Mouse (Mus musculus): ENCODE data around the gene Nol4l. TPM values are rescaled to one million over a fixed set of nuclear protein-coding genes. Genes with fewer than 3 reads are reported as not detected.

Nol4l gene
- polyA plus RNA-seq, 1 experiment from 2014 or later, result 10.3 TPM

DNA sequence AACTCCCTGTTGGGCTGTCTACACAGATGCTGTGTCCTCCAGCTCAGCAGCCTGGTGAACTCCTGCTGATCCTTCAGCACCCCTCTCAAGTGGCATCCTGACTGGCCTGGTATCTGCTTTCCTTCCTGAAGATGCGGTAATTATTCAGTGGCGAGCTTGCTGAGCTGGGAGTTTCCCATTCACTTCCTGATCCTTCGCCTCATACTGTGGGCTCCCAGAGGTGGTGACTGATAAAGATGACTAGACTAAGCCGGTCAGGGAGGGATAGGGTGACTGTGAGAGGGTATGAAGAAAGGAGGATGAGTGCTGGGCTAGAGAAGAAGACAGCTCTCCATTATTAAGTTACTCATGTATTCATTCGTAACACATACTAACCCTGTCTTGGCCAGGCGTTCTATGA lies 28.7 kb upstream of the Nol4l start:
- H3K27ac ChIP-seq (replicated peaks), result no peak overlapping the region
- no peak for ATAC-seq (ENCODE audit: insufficient number of reproducible peaks, low FRiP score, low TSS enrichment, low read depth)
- WGBS, result 65% methylated on average over 6 of the region's 6 CpGs

DNA sequence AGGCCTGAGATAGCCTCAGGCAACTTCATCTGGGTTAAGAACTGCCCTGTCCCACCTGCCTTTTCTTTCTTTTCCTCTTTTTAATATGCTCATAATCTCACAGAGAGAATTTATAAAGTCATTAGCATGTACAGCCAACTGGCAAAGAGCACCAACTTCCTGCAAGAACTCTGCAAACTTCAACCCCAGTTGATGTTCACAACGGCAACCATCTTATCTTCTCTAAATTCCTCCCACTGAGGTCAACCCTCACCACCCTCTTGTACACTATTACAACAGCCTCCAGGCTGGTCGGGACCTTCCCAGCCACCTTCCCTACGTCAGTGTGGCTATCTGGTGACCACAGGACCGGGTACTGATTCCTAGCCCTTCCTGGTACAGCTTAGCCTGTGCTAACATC lies 27.5 kb upstream of the Nol4l start:
- H3K36me3 ChIP-seq, result no peaks in the 10 kb centered on the region
- no peaks in the 10 kb centered on the region for H3K9me3 ChIP-seq (replicated peaks)
- H3K27ac ChIP-seq (replicated peaks), result no peak overlapping the region
- no peak overlapping the region for H3K4me3 ChIP-seq (replicated peaks)
- H3K4me2 ChIP-seq (replicated peaks), result no peak overlapping the region
- no peak for ATAC-seq (ENCODE audit: insufficient number of reproducible peaks, low FRiP score, low TSS enrichment, low read depth)
- 0 out of 2 replicates have a peak, but pooled peaks cover 6% of the 10 kb centered on the region for H3K27me3 ChIP-seq
- H3K9ac ChIP-seq, result no peak overlapping the region
- H3K4me1 ChIP-seq, result peaks cover 22% of the 10 kb centered on the region
- WGBS, result 80% methylated on average over 4 of the region's 4 CpGs

More for the DNA sequence above, 28.7 kb upstream of the Nol4l start:
- 0 out of 2 replicates have a peak, but pooled peaks cover 6% of the 10 kb centered on the region for H3K27me3 ChIP-seq
- peaks cover 22% of the 10 kb centered on the region for H3K4me1 ChIP-seq
- H3K9me3 ChIP-seq (replicated peaks), result no peaks in the 10 kb centered on the region
- no peak overlapping the region for H3K4me2 ChIP-seq (replicated peaks)
- no peaks in the 10 kb centered on the region for H3K36me3 ChIP-seq
- H3K9ac ChIP-seq, result no peak overlapping the region
- H3K4me3 ChIP-seq (replicated peaks), result no peak overlapping the region

DNA sequence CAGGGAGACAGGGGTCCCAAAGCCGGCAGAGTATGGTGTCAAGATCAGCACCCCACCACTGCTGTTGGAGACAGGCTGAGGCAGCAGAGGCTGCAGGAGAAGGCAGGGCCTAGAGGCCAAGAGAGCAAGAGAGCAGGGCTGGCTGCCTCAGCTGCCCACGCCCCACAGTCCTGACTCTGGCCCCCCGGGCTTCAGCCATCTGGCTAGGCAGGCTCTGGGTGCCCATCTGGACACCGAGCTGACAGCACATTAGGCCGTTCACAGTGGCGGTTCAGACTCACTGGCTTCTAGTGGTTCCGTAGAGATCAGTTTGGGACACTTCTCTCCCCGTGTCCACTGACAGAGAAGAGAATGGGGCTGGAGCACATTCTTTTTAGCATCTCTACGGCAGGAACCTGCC lies 26.4 kb upstream of the Nol4l start:
- Histone ChIP-seq H3K4me3 (replicated peaks) (no peak overlapping the region), H3K4me2 (replicated peaks) (no peak overlapping the region), H3K9ac (no peak overlapping the region), H3K9me3 (replicated peaks) (no peaks in the 10 kb centered on the region), H3K4me1 (peaks cover 17% of the 10 kb centered on the region), H3K27me3 (0 out of 2 replicates have a peak, but pooled peaks cover 2% of the 10 kb centered on the region), H3K36me3 (no peaks in the 10 kb centered on the region), H3K27ac (replicated peaks) (no peak overlapping the region)
- WGBS, result 55% methylated on average over 9 of the region's 9 CpGs
- no peak for ATAC-seq (ENCODE audit: insufficient number of reproducible peaks, low FRiP score, low TSS enrichment, low read depth)

DNA sequence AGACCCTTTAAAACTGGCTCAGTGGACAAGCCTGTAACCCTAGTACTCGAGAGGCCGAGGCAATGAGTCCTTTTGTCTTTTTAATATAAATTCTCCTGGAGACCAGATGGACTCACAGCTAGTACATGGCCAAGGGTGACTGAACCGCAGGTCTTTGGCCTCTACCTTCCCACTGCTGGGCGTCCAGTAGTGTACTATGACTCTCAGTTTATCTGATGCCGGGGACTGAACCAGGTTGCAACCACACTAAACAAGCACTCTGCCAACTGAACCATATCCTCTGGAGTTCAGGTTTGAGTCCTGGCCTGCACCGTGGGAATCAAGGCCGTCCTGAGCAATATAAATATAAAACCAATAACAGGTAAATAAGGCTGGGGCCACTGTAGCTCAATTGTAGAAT lies 24.8 kb upstream of the Nol4l start:
- H3K4me3 ChIP-seq (replicated peaks), result no peak overlapping the region
- no peaks in the 10 kb centered on the region for H3K36me3 ChIP-seq
- 80% methylated on average over 7 of the region's 7 CpGs for WGBS
- no peak overlapping the region for H3K27ac ChIP-seq (replicated peaks)
- ATAC-seq (ENCODE audit: insufficient number of reproducible peaks, low FRiP score, low TSS enrichment, low read depth), result no peak
- no peak overlapping the region for H3K9ac ChIP-seq
- 0 out of 2 replicates have a peak, but pooled peaks cover under 1% of the 10 kb centered on the region for H3K4me1 ChIP-seq
- H3K27me3 ChIP-seq, result no peaks in the 10 kb centered on the region
- H3K9me3 ChIP-seq (replicated peaks), result no peaks in the 10 kb centered on the region
- H3K4me2 ChIP-seq (replicated peaks), result no peak overlapping the region

DNA sequence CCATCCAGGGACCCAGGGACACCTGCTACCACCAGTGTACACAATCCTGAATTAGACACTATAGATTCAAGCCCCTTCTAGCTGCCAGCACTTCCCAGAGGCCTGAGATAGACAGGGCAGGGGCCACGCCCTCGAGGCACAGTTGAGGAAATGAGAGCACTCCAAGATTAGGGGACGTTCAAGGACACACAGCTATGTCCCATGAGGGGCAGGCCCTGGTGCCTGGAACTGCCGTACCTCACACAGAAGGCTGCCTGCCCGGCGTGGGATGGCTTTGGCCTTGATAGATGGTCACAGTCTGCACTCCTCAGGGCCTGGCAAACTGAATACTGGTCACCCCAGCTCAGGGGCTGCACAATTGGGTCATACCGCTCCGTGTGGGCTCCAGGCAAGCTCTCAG lies 19.7 kb upstream of the Nol4l start:
- Histone ChIP-seq H3K36me3 (no peaks in the 10 kb centered on the region), H3K27ac (replicated peaks) (no peak overlapping the region), H3K4me3 (replicated peaks) (no peak overlapping the region), H3K4me1 (peaks cover 9% of the 10 kb centered on the region; the same call in 1 of the 2 replicates), H3K27me3 (no peaks in the 10 kb centered on the region; the same call in 1 of the 2 replicates), H3K9ac (no peak overlapping the region), H3K9me3 (replicated peaks) (no peaks in the 10 kb centered on the region), H3K4me2 (replicated peaks) (no peak overlapping the region)
- ATAC-seq (ENCODE audit: insufficient number of reproducible peaks, low FRiP score, low TSS enrichment, low read depth), result no peak
- 63% methylated on average over 8 of the region's 8 CpGs for WGBS

DNA sequence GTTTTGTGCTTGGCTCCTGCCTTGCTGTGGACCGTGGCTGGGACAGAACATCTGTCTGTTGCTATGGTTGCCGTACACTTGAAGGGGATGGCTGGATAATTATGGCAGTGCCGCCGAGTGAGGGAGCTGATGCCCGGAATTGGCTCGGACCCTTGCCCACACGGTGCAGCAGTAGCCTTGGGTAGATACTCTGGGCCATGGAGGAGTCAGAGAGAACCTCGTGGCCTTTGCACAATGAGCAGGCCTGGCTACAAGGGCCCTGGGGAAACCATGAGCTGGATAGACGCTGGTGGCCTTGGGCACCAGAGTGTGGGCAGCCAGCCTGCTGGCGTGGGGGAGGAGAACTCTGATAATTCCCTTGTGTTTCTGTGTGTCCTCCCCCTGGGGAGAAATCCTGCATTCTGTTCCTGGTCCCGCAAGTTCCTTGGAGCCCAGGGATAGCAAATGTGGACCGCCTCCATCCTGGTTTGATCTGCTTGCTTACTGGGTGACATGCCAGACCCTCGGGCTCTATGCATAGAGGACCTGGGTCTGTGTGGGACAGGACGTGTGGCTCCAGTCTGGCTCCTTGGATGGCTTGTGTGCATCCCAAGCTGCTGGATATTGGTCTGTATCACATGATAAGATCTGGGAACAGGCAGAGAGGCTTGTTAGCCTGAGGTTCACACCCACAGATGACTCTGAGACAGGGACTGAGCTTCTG lies 18.6 kb upstream of the Nol4l start:
- Histone ChIP-seq H3K36me3 (no peaks in the 10 kb centered on the region), H3K4me1 (peaks cover 9% of the 10 kb centered on the region; the same call in 1 of the 2 replicates), H3K4me3 (replicated peaks) (no peak overlapping the region), H3K9me3 (replicated peaks) (no peaks in the 10 kb centered on the region), H3K27me3 (no peaks in the 10 kb centered on the region; the same call in 1 of the 2 replicates), H3K27ac (replicated peaks) (no peak overlapping the region), H3K9ac (no peak overlapping the region), H3K4me2 (replicated peaks) (no peak overlapping the region)
- WGBS, result 17% methylated on average over 14 of the region's 14 CpGs
- ATAC-seq (ENCODE audit: insufficient number of reproducible peaks, low FRiP score, low TSS enrichment, low read depth), result no peak

DNA sequence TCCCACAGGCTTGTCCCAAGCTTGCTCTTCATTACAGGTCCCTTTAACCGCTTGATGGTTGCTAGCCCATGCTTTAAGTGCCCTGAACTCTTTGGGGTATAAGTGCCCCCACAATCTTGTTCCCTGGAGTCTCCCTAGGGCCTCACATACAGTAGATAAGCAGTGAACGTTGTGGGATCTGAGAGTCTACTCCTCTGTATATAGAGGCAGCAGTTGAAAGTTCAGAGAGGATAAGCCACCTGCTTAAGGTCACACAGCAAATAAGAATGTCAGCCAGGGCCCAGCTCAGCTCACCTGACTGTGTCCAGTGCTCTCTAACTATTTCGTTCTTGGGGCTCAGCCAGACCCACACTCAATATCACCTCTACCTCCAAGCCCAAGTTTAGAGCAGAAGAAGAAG lies 17.9 kb upstream of the Nol4l start:
- H3K27me3 ChIP-seq, result no peaks in the 10 kb centered on the region; the same call in 1 of the 2 replicates
- H3K9me3 ChIP-seq (replicated peaks), result no peaks in the 10 kb centered on the region
- no peak overlapping the region for H3K9ac ChIP-seq
- no peak overlapping the region for H3K4me2 ChIP-seq (replicated peaks)
- no peak overlapping the region for H3K27ac ChIP-seq (replicated peaks)
- no peaks in the 10 kb centered on the region for H3K36me3 ChIP-seq
- WGBS, result 71% methylated on average over 3 of the region's 3 CpGs
- H3K4me3 ChIP-seq (replicated peaks), result no peak overlapping the region
- peaks cover 9% of the 10 kb centered on the region; the same call in 1 of the 2 replicates for H3K4me1 ChIP-seq
- no peak for ATAC-seq (ENCODE audit: insufficient number of reproducible peaks, low FRiP score, low TSS enrichment, low read depth)

DNA sequence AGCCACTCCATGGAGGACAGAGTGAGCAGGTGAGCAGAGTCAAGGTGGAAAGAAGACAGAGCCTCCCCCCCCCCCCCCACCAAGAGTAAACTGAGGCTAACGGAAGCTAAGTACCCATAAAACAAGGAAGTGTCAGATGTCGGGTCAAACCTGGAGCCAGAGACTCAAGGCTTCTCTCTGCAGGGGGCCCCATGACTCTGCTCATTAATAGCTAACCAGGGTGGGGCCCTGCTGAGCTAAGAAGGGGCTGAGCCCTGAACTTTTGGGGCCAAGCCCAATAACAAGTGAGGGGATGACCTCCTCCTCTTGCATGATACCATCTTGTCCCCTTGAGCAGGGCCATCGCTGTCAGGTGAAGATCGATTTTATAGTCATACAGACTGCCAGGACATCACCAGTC lies 17.2 kb upstream of the Nol4l start:
- Histone ChIP-seq H3K4me3 (replicated peaks) (no peak overlapping the region), H3K27ac (replicated peaks) (no peak overlapping the region), H3K27me3 (no peaks in the 10 kb centered on the region; the same call in 1 of the 2 replicates), H3K36me3 (no peaks in the 10 kb centered on the region), H3K9ac (no peak overlapping the region), H3K4me2 (replicated peaks) (no peak overlapping the region), H3K9me3 (replicated peaks) (no peaks in the 10 kb centered on the region), H3K4me1 (peaks cover 9% of the 10 kb centered on the region; the same call in 1 of the 2 replicates)
- 56% methylated on average over 4 of the region's 4 CpGs for WGBS
- no peak for ATAC-seq (ENCODE audit: insufficient number of reproducible peaks, low FRiP score, low TSS enrichment, low read depth)

DNA sequence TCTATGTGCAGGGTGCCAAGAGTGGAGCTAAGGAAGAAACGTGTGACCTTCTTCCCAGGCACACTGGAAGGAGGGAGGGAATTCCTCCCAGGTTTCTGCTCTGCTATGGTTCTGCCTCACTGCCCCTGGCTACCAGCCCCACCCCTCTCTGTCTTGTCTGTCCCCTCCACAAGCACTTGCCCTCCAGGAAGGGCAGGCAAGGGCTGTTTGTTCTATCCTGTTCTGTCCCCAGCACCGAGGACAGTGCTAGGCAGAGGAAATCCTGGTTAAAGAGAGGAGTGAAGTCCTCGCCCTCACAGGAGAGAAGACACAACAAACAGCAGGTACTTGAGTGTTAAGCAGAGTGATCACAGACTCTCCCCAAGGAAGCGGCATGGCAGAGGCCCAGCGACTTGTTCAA lies 16.7 kb upstream of the Nol4l start:
- 27% methylated on average over 5 of the region's 5 CpGs for WGBS
- Histone ChIP-seq H3K4me1 (peaks cover 9% of the 10 kb centered on the region; the same call in 1 of the 2 replicates), H3K9ac (no peak overlapping the region), H3K4me2 (replicated peaks) (no peak overlapping the region), H3K27ac (replicated peaks) (no peak overlapping the region), H3K9me3 (replicated peaks) (no peaks in the 10 kb centered on the region), H3K36me3 (no peaks in the 10 kb centered on the region), H3K4me3 (replicated peaks) (no peak overlapping the region), H3K27me3 (no peaks in the 10 kb centered on the region; the same call in 1 of the 2 replicates)
- no peak for ATAC-seq (ENCODE audit: insufficient number of reproducible peaks, low FRiP score, low TSS enrichment, low read depth)

DNA sequence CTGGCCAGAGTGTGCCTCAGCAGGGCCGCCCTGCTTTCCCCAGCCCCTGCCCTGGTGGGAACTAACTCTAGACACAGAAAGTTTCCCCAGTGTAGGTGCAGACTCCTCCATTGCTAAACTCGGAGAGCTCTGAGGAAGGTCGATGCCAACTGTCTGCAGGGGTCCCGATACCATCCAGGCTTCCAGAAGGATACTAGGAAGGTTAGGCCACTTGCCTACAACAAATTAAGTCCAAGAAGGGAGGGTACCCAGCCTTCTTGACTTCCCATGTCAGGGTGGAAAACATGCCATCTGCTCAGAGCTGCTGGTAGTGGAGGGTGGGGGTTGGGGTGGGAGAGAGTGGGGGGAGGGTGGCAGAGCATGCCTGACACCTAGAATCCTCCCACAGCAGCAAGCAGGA lies 15.0 kb upstream of the Nol4l start:
- H3K4me2 ChIP-seq (replicated peaks), result no peak overlapping the region
- no peak for ATAC-seq (ENCODE audit: insufficient number of reproducible peaks, low FRiP score, low TSS enrichment, low read depth)
- 78% methylated on average over 4 of the region's 4 CpGs for WGBS

DNA sequence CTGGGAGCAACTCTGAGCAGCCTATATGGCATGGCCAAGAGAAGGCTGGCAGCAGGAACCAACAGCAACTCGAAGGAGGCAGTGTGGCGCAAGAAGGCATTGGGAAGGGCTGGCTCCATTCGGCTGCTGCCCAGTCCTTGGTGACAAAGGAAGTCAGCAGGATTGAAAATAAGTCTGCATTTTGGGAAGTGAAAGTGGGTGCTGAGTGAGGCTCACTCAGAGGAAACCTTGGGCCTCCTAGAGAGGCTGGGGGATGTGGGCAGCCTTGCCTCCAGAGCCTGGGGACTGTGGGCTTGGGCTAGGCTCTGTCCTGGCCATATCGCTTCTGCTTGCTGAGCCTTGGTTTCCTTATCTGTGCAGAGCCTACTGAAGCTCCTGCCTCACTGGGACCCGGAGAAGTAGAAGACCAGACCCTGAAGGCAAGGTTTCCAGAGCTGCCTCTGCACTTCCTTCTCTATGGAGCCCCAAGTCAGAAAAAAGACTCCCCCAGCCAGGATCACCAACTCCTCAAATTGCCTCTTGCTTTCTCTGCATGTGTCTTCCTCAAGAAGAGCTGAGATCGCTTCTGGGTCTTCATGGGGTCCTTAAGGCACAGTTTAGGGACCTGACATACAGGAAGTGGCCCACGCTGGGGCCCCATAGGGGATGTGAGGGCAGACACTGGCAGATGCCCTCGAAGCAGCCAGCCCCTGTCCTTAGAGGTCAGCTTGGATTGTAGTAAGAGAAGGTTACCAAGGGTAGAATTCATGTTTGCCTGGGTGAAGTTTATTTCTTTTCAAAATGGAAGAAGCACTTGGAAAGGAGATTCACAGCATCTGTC lies 14.3 kb upstream of the Nol4l start:
- no peak for ATAC-seq (ENCODE audit: insufficient number of reproducible peaks, low FRiP score, low TSS enrichment, low read depth)
- WGBS, result 77% methylated on average over 8 of the region's 8 CpGs
- Histone ChIP-seq H3K9me3 (replicated peaks) (no peaks in the 10 kb centered on the region), H3K4me2 (replicated peaks) (no peak overlapping the region), H3K27me3 (no peaks in the 10 kb centered on the region; the same call in 1 of the 2 replicates), H3K9ac (no peak overlapping the region), H3K27ac (replicated peaks) (no peak overlapping the region), H3K36me3 (no peaks in the 10 kb centered on the region), H3K4me3 (replicated peaks) (no peak overlapping the region), H3K4me1 (peaks cover 9% of the 10 kb centered on the region; the same call in 1 of the 2 replicates)

More for the DNA sequence above, 15.0 kb upstream of the Nol4l start:
- Histone ChIP-seq H3K27ac (replicated peaks) (no peak overlapping the region), H3K4me1 (peaks cover 9% of the 10 kb centered on the region; the same call in 1 of the 2 replicates), H3K4me3 (replicated peaks) (no peak overlapping the region), H3K9ac (no peak overlapping the region), H3K27me3 (no peaks in the 10 kb centered on the region; the same call in 1 of the 2 replicates), H3K36me3 (no peaks in the 10 kb centered on the region), H3K9me3 (replicated peaks) (no peaks in the 10 kb centered on the region)
